Mouse (Mus musculus) liver, embryonic 18 days (tissue): ENCODE data around the gene Pgm2l1. TPM values are rescaled to one million over a fixed set of nuclear protein-coding genes. Genes with fewer than 3 reads are reported as not detected.

Experiments used
- polyA plus RNA-seq: library from polyadenylated mRNA; depleted of rRNA; stranded (reverse); fragments of >200 nt; gene quantifications from 2 replicates; pipeline ENCODE4 v1.2.3, GENCODE M21; 2012; rRNA removed

Gene Pgm2l1
- 1.4 and 1.8 TPM in 2 replicates for polyA plus RNA-seq

GRCm38 (mm10) chr7:100227158-100227875 is at the start of gene Pgm2l1:
TSS of gene Pgm2l1 (plus strand) at chr7:100227394.

GRCm38 (mm10) chr7:100285383-100285782 is 58.2 kb downstream of the Pgm2l1 start, which contains the start of gene P4ha3:
TSS of gene P4ha3 (plus strand) at chr7:100285520.

Other genes with a start within 250 kb of the Pgm2l1 start
- 4.4 and 6.1 TPM in 2 replicates for gene Rnf169, start 246.9 kb upstream of the Pgm2l1 start, polyA plus RNA-seq
- not detected in 2 replicates for gene Chrdl2, start 221.2 kb upstream of the Pgm2l1 start, polyA plus RNA-seq
- gene Pold3, start 105.8 kb upstream of the Pgm2l1 start, polyA plus RNA-seq = 14.6 and 15.6 TPM in 2 replicates
- 3.6 TPM in 2 replicates for gene Lipt2, start 68.1 kb upstream of the Pgm2l1 start, polyA plus RNA-seq
- 1.1 and 1.3 TPM in 2 replicates for gene Kcne3, start 50.9 kb upstream of the Pgm2l1 start, polyA plus RNA-seq
- gene P4ha3, start 58.1 kb downstream of the Pgm2l1 start, polyA plus RNA-seq = 1.2 and 1.3 TPM in 2 replicates
- gene C2cd3, start 144.8 kb downstream of the Pgm2l1 start, polyA plus RNA-seq = 6.1 and 7.4 TPM in 2 replicates
- gene Ppme1, start 144.9 kb downstream of the Pgm2l1 start, polyA plus RNA-seq = 30.8 and 32.5 TPM in 2 replicates
- 0.01 TPM in 1 of 2 replicates, not detected in the other for gene Ucp3, start 245.6 kb downstream of the Pgm2l1 start, polyA plus RNA-seq